Mouse (Mus musculus) thymus, postnatal 14 days (tissue): ENCODE measurements at regions not wholly inside any gene's neighbourhood (a gene's known extent, or its start where the extent isn't known, plus 50 kb on each side); places are given as distances from the start of the nearest gene placed in this dataset.

Experiments
- DNase-seq: peaks from one replicate; pipeline ENCODE4 v3.0.0; 2021

DNA sequence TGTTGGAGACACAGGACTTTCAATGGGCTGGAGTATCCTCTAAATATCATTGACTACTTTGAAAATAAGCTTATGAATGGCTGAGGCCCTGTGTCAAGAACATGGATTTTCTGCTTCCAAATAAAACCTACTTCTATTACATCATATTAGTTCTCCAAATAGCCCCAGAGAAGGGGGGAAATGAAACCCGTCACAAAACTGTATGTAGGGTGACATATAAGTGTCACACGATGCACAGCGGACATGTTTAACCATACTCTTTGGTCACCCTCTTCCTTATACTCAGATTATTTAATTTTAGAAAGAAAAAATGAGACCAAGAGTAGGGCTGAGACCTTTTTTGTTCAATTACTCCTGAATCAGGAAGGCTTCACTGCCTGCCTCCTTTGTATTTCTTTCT is 189.2 kb upstream of the Creb1 start:
- no peak for DNase-seq

DNA sequence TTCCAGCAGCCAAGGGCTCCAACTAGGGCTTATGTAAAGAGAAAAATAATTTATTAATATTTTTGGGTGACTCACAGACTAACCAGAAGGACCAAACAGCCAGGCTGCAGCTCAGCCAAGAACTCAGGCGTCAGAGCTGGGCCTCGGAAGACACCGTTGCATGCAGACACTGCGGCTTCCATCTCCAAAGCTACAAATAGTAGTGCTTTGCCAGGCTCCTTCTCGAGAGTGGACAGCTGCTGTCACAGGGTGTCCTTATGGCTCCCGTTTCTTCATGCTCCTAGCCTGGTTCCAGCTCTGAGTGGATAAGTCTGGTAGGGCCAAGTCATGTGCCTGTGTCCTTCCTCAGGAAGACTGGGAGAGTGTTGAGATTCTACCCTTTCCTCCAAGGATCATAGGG is 190.8 kb upstream of the Creb1 start:
- DNase-seq = no peak

DNA sequence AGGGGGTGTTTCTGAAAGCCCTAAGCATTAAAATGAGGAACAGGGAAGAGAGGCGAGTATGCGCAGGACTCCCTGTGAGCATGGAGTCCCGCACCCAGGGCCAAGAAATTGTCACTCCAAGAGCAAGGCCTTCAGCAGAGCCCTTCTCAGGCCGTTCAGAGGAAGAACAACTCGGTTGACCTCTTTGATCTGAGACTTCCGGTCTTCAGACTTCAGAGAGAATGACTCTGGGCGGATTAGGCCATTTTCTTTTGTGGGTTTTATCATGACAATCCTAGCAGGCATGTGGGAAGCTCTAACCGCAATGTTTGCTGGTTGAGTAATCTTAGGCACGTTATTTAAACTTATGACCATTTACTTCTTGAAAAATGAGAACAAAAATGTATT is 193.9 kb upstream of the Creb1 start:
- no peak for DNase-seq

DNA sequence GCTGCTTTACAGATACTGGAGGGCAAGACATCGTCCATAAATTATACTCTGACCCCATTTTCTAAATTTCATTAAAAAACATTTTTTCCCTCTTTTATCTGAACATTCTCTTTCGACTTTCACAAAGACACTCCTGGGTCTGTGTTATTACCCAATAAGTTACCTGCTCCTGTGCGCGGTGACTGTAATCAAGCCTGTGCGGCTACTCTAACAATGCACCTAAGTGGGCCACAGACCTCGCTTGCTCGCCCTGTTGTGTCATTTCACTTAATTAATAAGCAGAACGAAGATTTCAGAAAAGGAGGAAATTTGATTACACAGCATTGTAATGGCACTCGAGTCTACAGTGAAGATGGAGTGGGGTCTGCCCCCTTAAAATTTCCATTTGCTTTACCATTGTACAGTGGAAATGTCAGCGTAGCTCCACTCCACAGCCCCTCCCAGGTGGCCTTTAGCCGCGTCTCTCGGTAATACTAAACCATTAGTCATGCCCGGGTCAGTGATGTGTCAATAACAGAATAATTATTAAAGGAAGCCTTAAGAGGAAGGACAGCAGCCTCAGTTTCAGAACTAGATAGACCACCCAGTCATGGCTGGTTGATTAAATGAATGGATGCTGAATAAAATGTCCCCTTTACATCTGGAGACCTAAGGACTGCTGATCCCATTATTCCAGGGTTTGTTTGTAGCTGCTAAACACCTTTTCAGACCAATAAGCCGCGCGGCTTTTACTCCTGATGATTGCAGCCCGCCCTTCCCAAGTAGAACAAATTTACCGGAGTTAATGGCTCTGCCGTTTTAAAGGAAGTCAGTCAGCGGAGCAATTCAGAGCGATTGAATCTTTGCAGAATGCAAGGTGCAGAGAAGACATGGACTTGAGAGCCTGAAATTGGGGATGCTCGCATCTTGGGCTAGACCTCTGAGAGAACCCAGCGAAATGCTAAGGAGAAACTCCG is 194.5 kb upstream of the Creb1 start:
- DNase-seq = no peak

DNA sequence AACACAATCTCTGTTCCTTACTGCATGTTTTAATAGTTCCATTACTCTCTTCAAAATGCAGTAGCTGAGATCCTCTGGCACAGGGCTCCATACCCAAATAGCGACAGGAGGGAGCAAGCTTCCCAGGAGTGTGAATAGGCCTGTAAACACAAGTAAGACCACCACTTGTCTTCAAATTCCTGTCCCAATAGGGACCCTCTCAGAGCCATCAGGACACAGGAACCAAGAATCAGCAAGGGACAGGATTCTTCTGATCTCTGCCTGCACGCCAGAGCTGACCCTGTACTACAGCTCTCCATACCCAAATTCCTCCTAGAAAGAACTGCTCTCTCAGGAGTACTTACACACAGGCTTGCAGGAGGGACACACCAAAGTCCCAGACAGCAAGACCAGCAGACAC is 200.9 kb upstream of the Creb1 start:
- no peak for DNase-seq

DNA sequence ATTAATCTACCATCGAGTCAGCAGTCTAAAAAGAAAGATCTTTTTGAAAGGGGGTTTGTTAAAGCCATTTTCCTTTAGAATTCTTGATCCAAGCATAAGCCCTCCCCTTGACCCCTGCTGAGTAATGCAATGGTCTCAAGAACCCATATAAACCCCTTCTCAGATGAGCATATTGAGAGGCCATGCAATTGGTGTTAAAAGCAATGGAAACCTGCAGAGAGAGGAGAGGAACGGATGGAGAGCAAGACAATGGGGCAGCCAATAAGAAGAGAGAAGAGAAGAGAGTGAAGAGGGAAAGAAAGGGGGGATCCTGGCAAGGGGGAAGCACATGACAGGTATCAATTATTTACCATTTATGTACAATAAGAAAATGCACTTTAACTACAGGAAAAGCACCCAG is 201.7 kb upstream of the Creb1 start:
- no peak for DNase-seq

DNA sequence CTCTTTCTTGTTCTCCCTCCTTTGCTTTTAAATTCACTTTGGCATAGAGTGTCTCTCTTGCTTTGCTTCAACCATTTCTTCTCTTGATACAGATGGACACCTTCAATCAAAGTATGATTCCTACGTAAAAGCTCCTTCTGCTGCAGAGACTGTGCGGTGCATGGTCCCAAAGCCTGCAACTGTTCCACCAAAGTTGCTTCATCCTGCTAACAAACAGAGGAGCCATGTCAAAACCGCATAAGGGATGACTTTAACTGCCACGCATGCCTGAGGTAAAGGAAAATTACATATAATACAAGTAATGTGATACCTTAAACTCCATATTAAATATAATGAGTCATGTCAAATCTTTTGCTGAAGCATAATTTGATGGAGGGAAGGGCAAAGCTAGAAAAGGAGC is 200.1 kb upstream of the Klf7 start:
- DNase-seq = no peak

DNA sequence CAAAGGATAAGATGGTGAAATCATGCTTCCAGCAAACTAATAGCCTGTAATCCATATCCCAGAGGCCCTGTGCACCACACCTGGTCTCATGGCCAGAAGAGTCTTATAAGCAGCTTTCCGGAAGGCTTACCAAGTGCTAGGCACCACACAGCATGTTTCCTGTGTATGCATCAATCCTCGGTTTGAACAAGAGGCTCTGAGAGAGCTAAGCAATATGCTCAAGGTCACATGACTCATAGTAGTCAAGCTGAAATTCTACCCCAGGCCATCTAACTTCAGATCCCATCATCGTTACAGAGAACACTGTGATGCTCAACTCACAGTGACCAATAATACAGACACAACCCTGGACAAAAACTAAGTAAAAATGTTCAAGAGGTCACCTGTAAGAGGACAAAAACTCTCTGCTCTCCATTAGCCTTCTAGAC is 197.1 kb upstream of the Klf7 start:
- no peak for DNase-seq

DNA sequence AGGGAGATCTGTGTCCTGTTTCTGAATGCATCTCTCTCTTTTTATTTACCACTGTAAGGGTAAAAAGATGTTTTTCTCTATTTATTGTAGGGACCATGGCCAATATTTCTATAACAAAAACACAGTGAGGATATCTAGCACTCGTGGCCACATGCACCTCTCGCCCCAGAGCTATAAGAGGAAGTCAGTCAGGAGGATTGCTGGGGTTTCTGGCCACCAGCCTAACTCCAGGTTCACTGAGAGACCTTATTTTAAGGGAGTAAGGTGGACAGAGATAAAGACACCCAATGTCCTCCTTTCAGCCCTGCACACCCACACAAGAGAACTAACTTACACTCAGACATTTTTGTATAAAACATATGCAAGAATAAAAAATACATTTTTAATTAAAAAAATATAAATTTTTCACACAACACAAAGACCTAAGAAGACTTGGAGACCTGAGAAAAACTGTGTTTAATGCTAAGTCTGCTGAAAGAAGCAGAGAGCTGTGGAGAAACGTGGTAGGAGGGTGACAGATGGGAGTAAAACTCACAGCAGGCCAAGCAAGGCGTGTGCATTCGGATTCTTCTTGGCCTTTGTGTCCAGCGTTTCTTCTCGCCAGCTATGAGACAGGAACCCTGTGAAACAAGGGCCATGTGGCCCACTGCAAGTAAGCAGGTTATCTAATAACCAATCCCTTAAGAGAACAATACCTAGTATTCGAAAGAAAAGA is 196.5 kb upstream of the Klf7 start:
- DNase-seq = no peak

DNA sequence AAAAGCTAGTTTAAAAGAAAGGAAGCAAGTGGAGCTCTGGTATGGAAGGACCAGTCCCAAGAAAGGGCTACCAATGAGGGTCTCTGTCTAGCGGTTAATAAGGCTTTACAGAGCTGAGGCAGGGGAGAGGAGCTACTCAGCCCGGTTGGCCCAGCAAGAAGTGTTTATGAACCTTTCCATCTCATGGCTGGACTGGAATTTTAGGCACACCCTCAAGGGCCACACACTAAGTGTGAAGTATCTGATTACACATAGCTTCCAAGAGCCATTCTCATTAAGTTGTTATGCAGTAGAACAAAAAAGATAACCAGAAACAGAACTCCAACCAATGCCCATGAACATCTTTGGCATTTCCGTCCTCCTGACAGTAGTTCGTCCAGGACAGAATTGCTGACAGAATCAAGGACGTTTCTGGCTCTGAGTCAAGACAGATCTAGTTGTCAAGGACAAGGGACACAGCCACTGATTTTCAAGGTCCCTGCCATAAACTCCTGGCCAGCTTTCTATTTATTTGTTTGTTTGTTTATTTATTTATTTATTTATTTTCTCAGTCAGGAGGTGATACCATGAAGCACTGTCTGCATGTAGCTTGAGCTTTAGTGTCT is 195.1 kb upstream of the Klf7 start:
- no peak for DNase-seq

DNA sequence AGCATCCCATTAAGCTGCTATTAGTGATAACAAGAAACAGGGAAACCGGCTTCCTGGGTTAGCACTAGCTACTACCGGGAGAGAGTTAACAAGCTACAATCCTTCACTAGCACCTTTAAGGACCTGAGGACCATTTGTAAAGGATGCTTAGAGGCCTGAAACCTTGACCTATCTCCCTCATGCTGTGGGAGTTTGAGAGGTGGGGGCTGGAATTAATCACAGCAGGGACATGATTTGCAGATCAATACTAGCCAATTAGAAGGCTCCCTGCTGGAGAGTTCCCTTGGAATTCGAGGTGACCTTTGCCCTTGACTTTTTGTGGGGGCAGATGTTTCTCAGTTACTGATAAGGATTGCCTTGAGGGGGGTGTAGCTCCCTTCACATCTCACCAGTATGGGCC is 189.3 kb upstream of the Klf7 start:
- DNase-seq = no peak

DNA sequence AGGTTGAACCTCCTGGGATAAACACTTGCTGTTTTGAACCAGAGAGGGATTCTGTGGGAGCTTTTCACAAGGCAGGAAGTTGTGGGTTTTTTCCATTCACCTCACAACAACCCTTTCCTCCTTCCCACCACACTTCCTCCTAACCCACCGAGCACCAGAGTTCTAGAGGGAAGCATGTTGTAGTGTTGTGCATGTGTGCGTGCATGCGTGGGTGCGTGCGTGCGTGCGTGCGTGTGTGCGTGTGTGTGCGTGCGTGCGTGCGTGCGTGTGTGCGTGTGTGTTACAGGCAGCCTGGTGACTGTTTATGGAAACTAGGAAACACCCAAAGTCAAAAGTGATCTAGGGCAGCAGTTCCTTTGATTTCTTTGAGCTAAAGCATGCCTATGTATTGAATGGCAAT is 186.5 kb upstream of the Klf7 start:
- no peak for DNase-seq

DNA sequence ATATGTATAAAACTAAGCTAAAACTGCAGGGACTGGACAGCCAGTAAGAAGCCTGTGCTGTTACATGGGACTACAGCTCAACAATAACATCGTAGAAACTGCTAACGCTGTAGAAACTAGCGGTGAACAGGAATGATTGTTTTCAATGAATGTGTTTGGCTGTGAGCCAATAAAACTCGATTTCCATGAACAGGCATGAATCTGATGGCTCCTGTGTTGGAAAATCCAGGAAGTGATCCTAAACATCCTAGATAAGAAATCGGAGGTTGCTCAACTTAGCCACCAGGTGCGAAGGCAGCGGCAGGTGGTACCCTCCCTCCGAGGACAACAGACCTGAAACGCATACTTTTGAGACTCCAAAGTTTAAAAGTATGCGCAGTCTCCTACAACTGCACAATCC is 186.0 kb upstream of the Klf7 start:
- DNase-seq = no peak

DNA sequence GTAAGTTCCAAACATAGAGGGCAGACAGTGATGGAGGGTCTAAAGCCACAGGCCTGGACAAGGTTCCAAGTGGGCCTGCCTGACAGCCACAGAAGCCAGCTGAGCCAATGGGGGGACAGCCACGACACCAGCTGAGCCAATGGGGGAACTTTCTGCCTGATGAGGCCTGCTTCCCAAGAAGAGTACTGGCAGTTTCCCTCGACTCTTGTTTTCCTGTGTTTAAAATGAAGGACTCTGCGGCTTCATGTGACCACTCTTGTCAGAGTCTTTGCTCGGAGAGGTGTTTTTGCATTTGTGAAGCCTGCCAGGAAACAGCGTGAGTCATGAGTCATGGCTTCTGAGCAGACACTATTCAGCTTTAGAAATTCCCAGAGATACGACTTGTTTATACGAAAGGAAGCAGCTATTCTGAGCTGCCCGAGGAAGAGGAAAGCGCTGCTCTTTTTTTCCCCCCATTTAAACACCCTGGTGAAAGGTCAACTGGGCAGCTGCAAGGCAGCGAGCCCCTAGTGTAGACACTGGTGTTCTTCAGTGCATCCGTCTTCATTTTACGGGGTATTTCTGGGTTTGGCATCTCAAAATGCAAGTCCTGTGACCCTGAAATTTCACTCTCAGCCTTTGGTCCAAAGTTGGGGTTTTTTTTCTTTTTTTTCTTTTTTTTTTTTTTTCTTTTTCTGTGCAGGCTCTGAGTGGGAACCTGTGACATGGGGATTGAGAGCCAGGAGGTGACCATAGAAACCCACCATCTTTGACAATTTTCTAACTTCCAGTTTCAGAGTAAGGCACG is 183.5 kb upstream of the Klf7 start:
- DNase-seq = no peak

DNA sequence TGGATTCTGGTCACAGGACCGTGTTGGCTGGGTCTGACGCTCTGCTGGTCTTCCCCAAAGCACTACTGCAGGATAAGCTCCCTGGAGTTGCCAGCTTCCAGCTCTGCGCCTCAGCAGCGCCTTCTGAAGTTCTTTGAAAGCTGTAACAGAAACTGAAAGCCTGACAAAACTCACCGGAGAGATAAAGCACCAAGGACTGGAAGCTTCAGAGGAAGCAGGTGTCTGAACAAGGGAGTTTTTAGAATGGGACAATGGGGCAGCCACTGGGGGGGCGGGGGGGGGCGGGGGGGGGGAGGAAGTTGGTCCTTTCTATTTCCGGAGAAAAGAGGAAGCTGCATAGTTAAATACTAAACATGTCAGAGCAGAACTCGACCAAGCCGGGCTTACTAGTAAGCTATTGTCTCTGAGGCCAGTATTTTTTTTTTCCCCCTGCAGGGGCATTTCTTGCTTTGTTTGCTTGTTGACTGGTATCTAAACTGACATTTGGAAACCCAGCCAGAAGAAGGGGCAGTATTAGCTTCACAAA is 180.8 kb upstream of the Klf7 start:
- peak; percentile 47 for DNase-seq

DNA sequence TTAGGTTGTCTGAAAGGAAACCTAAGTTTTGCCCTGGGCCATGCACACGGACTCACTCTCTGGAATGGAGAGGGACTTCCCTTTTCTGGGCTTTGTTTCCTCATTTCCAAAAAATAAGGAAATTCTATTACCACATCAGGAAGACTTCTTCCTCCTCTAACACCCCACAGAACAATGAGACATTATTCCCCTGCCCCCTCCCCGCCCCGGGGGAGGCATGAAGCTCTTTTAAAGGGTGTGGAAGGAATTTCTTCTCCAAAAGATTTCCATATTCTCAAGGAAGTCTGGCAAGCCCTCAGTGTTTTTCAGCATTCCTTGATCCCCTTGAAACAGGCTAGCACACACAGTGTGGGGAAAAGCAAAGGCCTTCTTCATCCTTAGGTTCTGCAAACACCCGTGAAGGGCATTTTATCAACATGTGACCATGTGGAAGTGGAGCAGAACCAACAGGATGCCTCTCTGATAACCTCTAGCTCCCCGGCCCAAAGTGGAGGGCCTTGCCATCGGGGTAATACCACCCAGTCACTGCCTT is 179.5 kb upstream of the Klf7 start:
- DNase-seq = no peak

DNA sequence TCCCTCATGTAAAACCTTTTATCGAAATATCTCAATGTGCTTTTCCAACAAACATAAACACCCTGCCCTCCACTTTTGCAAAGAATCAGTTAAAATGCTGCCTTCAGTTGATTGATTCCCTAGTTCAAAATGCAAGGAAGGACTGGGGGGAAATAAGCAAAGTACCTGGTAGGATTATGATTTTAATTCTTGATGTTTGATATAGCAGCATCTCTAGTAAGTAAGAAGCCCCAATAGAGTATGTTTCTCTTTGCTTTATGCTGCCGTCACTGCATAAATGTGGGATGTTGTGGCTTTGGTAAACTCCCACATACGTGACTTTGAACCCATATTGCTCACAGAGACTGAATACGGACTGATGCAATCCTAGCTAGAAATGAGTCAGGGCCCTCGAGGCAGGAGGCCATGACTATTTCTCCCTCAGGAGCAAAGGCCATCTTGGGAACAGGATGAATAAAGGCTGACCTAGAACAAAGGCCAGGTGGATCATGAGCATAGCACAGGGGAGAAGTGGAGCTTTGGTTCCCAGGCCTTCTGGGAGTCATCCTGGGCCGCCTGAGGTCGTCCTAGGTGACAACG is 179.0 kb upstream of the Klf7 start:
- no peak for DNase-seq

DNA sequence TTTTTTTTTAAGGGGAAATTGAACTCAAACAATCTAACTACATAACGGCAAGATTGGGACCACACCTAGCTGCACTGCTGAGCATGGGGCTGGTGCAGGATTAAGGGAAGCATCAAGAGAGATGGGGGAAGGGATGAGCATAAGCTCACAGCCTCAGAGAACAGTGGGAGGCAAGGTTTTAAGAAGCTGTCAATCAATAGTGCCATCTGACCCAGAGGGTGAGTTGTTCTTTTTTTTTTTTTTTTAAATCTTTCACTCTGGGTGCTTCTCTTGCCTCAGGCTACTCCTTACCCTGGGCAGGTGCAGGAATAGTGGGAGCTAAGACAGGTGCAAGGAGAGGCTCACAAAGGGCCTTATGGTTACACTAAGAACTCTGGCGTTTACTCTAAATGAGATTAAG is 176.9 kb upstream of the Klf7 start:
- DNase-seq = no peak

DNA sequence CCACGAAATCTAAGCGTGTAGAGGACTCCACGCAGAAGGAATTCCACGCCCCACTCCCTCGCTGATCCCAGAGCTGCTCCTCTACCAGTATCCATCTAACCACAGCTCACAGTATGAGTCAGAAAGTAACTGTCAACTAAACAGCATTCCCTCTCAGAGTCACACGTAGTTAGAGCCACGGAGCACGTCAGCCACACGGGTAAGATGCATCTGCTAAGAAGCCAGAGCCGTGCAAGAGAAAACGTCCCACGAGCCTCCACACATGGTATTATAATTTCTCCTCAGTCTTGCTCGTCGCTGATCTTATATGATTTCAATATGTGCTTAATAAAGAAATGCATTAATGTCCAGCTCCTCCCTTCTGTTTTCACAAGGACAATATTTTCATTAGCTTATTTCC is 176.1 kb upstream of the Klf7 start:
- no peak for DNase-seq

DNA sequence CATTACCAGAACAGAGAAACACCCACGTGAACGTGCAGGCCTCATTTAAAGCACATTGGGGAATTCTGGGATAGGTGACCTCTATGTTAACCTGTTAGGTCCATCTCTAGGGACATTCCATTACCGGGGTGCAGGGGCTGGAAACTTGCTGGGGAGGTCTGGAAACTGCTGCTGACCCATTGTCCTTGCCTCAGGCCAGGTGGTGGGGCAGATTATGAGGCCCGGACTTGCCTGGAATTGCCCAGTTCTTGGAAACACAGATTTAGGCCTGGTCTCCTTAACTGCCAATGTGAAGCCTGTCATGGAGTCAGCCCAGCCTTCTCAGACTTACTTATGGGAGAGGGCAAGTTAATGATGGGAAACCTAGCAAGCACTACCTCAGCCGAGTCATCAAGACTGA is 175.3 kb upstream of the Klf7 start:
- no peak for DNase-seq

DNA sequence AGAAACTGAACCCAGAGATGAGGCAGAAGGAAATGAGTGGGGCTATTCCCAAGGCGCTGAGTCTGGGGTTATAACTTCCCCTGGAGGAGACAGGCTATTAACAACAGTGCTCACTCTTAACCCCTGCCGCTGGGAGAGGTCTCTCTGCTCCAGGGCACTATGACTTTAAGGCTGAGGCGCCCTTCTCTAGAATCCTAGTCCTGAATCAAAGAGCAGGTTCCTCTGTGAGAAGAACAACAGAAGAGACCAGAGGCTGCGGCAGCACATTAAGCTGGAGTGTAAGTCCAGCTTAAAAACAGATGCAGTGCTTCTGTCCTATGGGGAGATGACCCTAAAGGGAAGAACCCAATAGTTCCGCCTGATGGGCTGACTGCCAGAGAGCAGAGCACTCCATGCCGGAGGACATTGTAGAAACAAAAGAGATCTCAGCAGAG is 173.4 kb upstream of the Klf7 start:
- DNase-seq = no peak

DNA sequence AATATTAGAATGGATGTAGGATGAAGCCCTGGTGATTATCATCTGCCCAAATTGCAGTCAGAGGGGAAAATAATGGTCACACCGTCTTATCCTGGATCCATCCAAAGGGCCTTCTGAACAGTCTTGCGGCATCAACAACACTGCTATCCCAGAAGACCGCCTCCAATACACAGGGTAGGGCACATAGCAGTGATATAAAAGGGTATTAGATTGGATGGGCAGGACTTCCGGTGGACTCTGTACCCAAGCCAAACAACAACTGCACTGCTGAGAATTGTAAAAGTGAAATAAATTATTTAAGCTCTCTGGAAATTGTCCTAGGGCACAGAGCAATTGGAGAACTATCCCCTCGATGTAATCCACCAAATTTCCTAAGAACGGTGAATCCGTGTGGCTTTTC is 173.0 kb upstream of the Klf7 start:
- DNase-seq = no peak
